Mouse (Mus musculus) midbrain, embryonic 11.5 days (tissue): ENCODE data around the gene Ncam2. TPM values are rescaled to one million over a fixed set of nuclear protein-coding genes. Genes with fewer than 3 reads are reported as not detected.

Source experiments
- ATAC-seq: fragments of 200-750 bp; cut with Nextera tagmentation; 2 replicates; pipeline ENCODE4 v1.8.0; 2017; ENCODE audit warnings: moderate TSS enrichment, moderate library complexity; ENCODE audit not compliant: low FRiP score
- DNase-seq: peaks from one replicate; pipeline ENCODE4 v3.0.0; 2015; ENCODE audit warnings: low spot score; ENCODE audit errors: missing footprints
- H3K27ac ChIP-seq: fragments of 300-500 bp; sonication (generic); 2 replicates; pipeline ENCODE4 v1.5.1; 2014; ENCODE audit warnings: low read depth, low read length
- H3K27me3 ChIP-seq: fragments of 300-500 bp; sonication (generic); 2 replicates; pipeline ENCODE4 v1.6.1; 2014; ENCODE audit warnings: mild to moderate bottlenecking, low read length, moderate library complexity, mixed read lengths; ENCODE audit not compliant: control insufficient read depth, insufficient read depth
- H3K36me3 ChIP-seq: fragments of 300-500 bp; sonication (generic); 2 replicates; pipeline ENCODE4 v1.6.1; 2014; ENCODE audit warnings: mild to moderate bottlenecking, low read length, moderate library complexity, mixed read lengths; ENCODE audit not compliant: control insufficient read depth, insufficient read depth
- H3K4me1 ChIP-seq: fragments of 300-500 bp; sonication (generic); 2 replicates; pipeline ENCODE4 v1.6.1; 2014; ENCODE audit warnings: low read length; ENCODE audit not compliant: control insufficient read depth, insufficient read depth
- H3K4me2 ChIP-seq: fragments of 300-500 bp; sonication (generic); 2 replicates; pipeline ENCODE4 v1.6.1; 2014; ENCODE audit warnings: mild to moderate bottlenecking, moderate library complexity
- H3K4me3 ChIP-seq: fragments of 300-500 bp; sonication (generic); 2 replicates; pipeline ENCODE4 v1.5.1; 2014; ENCODE audit warnings: low read depth, low read length
- H3K9ac ChIP-seq: fragments of 300-500 bp; sonication (generic); 2 replicates; pipeline ENCODE4 v1.6.1; 2014; ENCODE audit warnings: low read length
- H3K9me3 ChIP-seq: fragments of 300-500 bp; sonication (generic); 2 replicates; pipeline ENCODE4 v1.6.1; 2016; ENCODE audit warnings: low read length; ENCODE audit not compliant: control insufficient read depth
- WGBS: fragments of 180-500 bp; shearing (Covaris S2); extraction: QIAGEN DNeasy Blood & Tissue Kit; methylation state at CpG from one replicate; pipeline ENCODE4 v1.1.7; 2014; 5-methylcytosine and 5-hydroxymethylcytosine counted together
- polyA plus RNA-seq: library from polyadenylated mRNA; unstranded; fragments of >200 nt; fragmentation: Nextera tagmentation; extraction: Ambion mirVana; gene quantifications from 2 replicates; pipeline ENCODE4 v1.2.1, GENCODE M21; 2014

Gene Ncam2
- polyA plus RNA-seq, 1 experiment from 2014 or later = 3.5 TPM

- Histone ChIP-seq H3K4me3 (no peak overlapping the region), H3K36me3 (no peaks in the 10 kb centered on the region), H3K4me1 (no peaks in the 10 kb centered on the region), H3K9me3 (no peaks in the 10 kb centered on the region), H3K27me3 (no peaks in the 10 kb centered on the region), H3K9ac (no peak overlapping the region), H3K4me2 (no peak overlapping the region), H3K27ac (no peak overlapping the region)
- ATAC-seq (no peak), DNase-seq (no peak)
- WGBS = 64% methylated on average over 1 of the region's 1 CpGs
Observed at GRCm38 (mm10) chr16:81651550-81651949, 451.1 kb downstream of the Ncam2 start.

- Histone ChIP-seq H3K4me2 (no peak overlapping the region), H3K9me3 (no peaks in the 10 kb centered on the region), H3K9ac (no peak overlapping the region), H3K4me3 (no peak overlapping the region), H3K27me3 (no peaks in the 10 kb centered on the region), H3K27ac (no peak overlapping the region), H3K36me3 (no peaks in the 10 kb centered on the region), H3K4me1 (no peaks in the 10 kb centered on the region)
- WGBS = 85% methylated on average over 2 of the region's 2 CpGs
- no peak for ATAC-seq
- no peak for DNase-seq
Observed at GRCm38 (mm10) chr16:81656550-81656949, 456.1 kb downstream of the Ncam2 start.

- no peak for ATAC-seq
Observed at GRCm38 (mm10) chr16:81673866-81674265, 473.4 kb downstream of the Ncam2 start.

DNA sequence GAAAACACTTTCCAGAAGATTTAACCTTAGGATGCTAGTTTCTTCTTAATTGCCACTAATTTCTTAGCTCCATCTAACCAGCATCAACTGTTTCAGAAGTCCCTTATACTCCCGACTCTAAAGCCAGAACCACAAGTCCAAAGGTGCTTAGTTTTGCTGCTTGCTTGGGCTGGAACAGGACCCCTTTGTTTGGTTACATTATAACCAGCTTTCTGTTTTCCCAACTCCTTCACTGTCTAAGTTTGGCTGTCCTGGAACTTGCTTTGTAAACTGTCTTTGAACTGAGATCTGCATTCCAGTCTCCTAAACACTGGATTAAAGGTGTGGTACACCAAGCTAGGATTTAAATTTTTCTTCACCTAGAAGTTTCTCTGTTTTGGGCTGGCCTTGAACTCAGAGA is 475.0 kb downstream of the Ncam2 start:
- Histone ChIP-seq H3K4me3 (no peak overlapping the region), H3K9me3 (no peaks in the 10 kb centered on the region), H3K9ac (no peak overlapping the region), H3K27me3 (no peaks in the 10 kb centered on the region), H3K27ac (no peak overlapping the region), H3K4me2 (no peak overlapping the region), H3K36me3 (no peaks in the 10 kb centered on the region), H3K4me1 (no peaks in the 10 kb centered on the region)
- 69% methylated on average over 1 of the region's 1 CpGs for WGBS
- DNase-seq (no peak), ATAC-seq (no peak)

More at GRCm38 (mm10) chr16:81673866-81674265, 473.4 kb downstream of the Ncam2 start:
- Histone ChIP-seq H3K9ac (no peak overlapping the region), H3K27ac (no peak overlapping the region), H3K9me3 (no peaks in the 10 kb centered on the region), H3K4me3 (no peak overlapping the region), H3K27me3 (no peaks in the 10 kb centered on the region), H3K4me2 (no peak overlapping the region), H3K4me1 (no peaks in the 10 kb centered on the region), H3K36me3 (no peaks in the 10 kb centered on the region)
- 93% methylated on average over 1 of the region's 1 CpGs for WGBS
- no peak for DNase-seq
